Mouse (Mus musculus) heart, adult 2 months (tissue): ENCODE data around the gene Btbd6. TPM values are rescaled to one million over a fixed set of nuclear protein-coding genes. Genes with fewer than 3 reads are reported as not detected.

ENCODE experiments used
- DNase-seq, 2 experiments: peaks; one replicate each; pipeline ENCODE4 v3.0.0; 2021
- H3K27ac ChIP-seq: fragments of 200-600 bp; 2 replicates; pipeline ENCODE4 v1.8.1; 2022
- H3K27me3 ChIP-seq: fragments of 200-500 bp; 2 replicates; pipeline ENCODE4 v1.6.1; 2012; ENCODE audit warnings: mild to moderate bottlenecking, low read length, inconsistent platforms, mixed read lengths; ENCODE audit not compliant: control insufficient read depth, insufficient read depth
- H3K36me3 ChIP-seq: fragments of 200-500 bp; 2 replicates; pipeline ENCODE4 v1.6.1; 2012; ENCODE audit warnings: low read length, inconsistent platforms; ENCODE audit not compliant: control insufficient read depth, insufficient read depth
- H3K4me1 ChIP-seq: fragments of 200-500 bp; 2 replicates; pipeline ENCODE4 v1.6.1; 2011; ENCODE audit warnings: low read length; ENCODE audit not compliant: control insufficient read depth, insufficient read depth
- H3K4me3 ChIP-seq: fragments of 200-600 bp; 2 replicates; pipeline ENCODE4 v1.8.1; 2022
- H3K79me2 ChIP-seq: fragments of 200-500 bp; replicated peaks from 2 replicates; pipeline ENCODE4 v1.6.1; 2012; ENCODE audit warnings: mild to moderate bottlenecking, inconsistent platforms, low read length, moderate library complexity, mixed read lengths; ENCODE audit not compliant: control insufficient read depth, insufficient read depth
- H3K9ac ChIP-seq: fragments of 200-500 bp; 2 replicates; pipeline ENCODE4 v1.6.1; 2012; ENCODE audit warnings: low read depth, mild to moderate bottlenecking, control low read depth, inconsistent platforms, low read length, mixed read lengths
- CTCF ChIP-seq: fragments of 200-600 bp; IDR thresholded peaks from 2 replicates; pipeline ENCODE4 v1.8.1; 2022; ENCODE audit warnings: antibody characterized with exemption, mild to moderate bottlenecking, moderate library complexity
- EP300 ChIP-seq: fragments of 200-500 bp; IDR thresholded peaks from 2 replicates; pipeline ENCODE4 v1.6.1; 2011; ENCODE audit warnings: low read depth, low read length, control low read depth; ENCODE audit not compliant: insufficient read depth
- POLR2A ChIP-seq: fragments of 200-500 bp; IDR thresholded peaks from 2 replicates; pipeline ENCODE4 v1.6.1; 2011; ENCODE audit warnings: mild to moderate bottlenecking, low read depth, low read length, control low read depth; ENCODE audit not compliant: insufficient read depth
- WGBS: fragments of 180-500 bp; shearing (Covaris S2); methylation state at CpG from one replicate; pipeline ENCODE4 v1.1.7; 2018; 5-methylcytosine and 5-hydroxymethylcytosine counted together
- intact Hi-C: fragments of 180-260 bp; cut with DNase I; formaldehyde crosslinking; loops from one replicate; pipeline ENCODE4 v1.15.1; 2025
- polyA plus RNA-seq: library from polyadenylated mRNA; depleted of rRNA; stranded (reverse); fragments of >200 nt; gene quantifications from 2 replicates; pipeline ENCODE4 v1.2.3, GENCODE M21; 2012
- total RNA-seq, 2 experiments: library from RNA; stranded (reverse); gene quantifications; 2 replicates each; pipeline ENCODE4 v1.2.3; 2021

Gene Btbd6
- total and polyA plus RNA-seq, 3 experiments: 21.8 to 27.4 (median 24.3) TPM

GRCm38 (mm10) chr12:112977156-112977555 lies 874 bp downstream of the Btbd6 start:
- peak overlapping the region; percentile 96 for H3K27ac ChIP-seq
- H3K9ac ChIP-seq: peak overlapping the region; percentile 84
- H3K79me2 ChIP-seq: no peaks in the 10 kb centered on the region
- H3K4me1 ChIP-seq: peaks cover 5% of the 10 kb centered on the region
- TF ChIP-seq POLR2A (no peak), EP300 (no peak)
- DNase-seq: no peak
- peak overlapping the region; percentile 83 for H3K4me3 ChIP-seq
- H3K36me3 ChIP-seq: peaks cover 1% of the 10 kb centered on the region; the same call in 1 of the 2 replicates
- intact Hi-C loops: loop anchor here (2.0 kb wide), 1 partner anchor 24 kb away; the partner anchor contains the start of gene Brf1
- no peaks in the 10 kb centered on the region for H3K27me3 ChIP-seq
- WGBS: 50% methylated on average over 12 of the region's 12 CpGs

GRCm38 (mm10) chr12:112982031-112982430 lies 5.7 kb downstream of the Btbd6 start:
- Histone ChIP-seq H3K4me3 (no peak overlapping the region), H3K27ac (no peak overlapping the region), H3K9ac (no peak overlapping the region), H3K36me3 (peaks cover 5% of the 10 kb centered on the region; the same call in 1 of the 2 replicates), H3K27me3 (no peaks in the 10 kb centered on the region), H3K4me1 (peaks cover 5% of the 10 kb centered on the region), H3K79me2 (no peaks in the 10 kb centered on the region)
- intact Hi-C loops: no loop called here
- DNase-seq: no peak
- WGBS: 48% methylated on average over 2 of the region's 2 CpGs
- TF ChIP-seq POLR2A (no peak), EP300 (no peak), CTCF (no peak)

DNA sequence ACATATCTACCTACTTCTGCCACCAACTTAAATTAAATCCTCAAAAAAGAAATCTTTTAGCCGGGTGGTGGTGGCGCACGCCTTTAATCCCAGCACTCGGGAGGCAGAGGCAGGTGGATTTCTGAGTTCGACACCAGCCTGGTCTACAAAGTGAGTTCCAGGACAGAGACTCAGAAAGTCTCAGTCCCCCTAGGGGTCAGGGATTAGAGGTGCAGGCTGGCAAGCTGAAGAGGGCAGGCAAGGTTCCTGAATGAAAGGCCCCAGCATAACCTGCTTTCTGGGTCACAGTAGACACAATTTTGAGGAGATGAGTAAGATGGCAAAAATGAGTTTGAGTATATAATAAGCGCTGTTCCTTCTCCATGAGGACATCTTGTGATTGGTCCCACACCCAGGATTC lies 9.1 kb downstream of the Btbd6 start:
- Histone ChIP-seq H3K4me3 (no peak overlapping the region), H3K36me3 (peaks cover 5% of the 10 kb centered on the region; the same call in 1 of the 2 replicates), H3K27ac (no peak overlapping the region), H3K9ac (no peak overlapping the region), H3K4me1 (peaks cover 2% of the 10 kb centered on the region), H3K79me2 (peaks cover 3% of the 10 kb centered on the region; the same call in 1 of the 2 replicates), H3K27me3 (no peaks in the 10 kb centered on the region)
- peak; percentile 60 for TF ChIP-seq CTCF
- no peak for TF ChIP-seq EP300
- DNase-seq: no peak
- intact Hi-C loops: no loop called here
- 96% methylated on average over 6 of the region's 6 CpGs for WGBS

GRCm38 (mm10) chr12:112987877-112988276 lies 11.6 kb downstream of the Btbd6 start:
- Histone ChIP-seq H3K4me1 (no peaks in the 10 kb centered on the region), H3K36me3 (no peaks in the 10 kb centered on the region), H3K9ac (no peak overlapping the region), H3K79me2 (peaks cover 3% of the 10 kb centered on the region; the same call in 1 of the 2 replicates), H3K4me3 (no peak overlapping the region), H3K27me3 (no peaks in the 10 kb centered on the region), H3K27ac (no peak overlapping the region)
- intact Hi-C loops: no loop called here
- DNase-seq: peak; percentile 23 to 50
- 76% methylated on average over 6 of the region's 6 CpGs for WGBS
- TF ChIP-seq POLR2A (no peak), EP300 (0 out of 2 replicates have a peak, but pooled peaks have one; percentile 13), CTCF (peak; percentile 77)

DNA sequence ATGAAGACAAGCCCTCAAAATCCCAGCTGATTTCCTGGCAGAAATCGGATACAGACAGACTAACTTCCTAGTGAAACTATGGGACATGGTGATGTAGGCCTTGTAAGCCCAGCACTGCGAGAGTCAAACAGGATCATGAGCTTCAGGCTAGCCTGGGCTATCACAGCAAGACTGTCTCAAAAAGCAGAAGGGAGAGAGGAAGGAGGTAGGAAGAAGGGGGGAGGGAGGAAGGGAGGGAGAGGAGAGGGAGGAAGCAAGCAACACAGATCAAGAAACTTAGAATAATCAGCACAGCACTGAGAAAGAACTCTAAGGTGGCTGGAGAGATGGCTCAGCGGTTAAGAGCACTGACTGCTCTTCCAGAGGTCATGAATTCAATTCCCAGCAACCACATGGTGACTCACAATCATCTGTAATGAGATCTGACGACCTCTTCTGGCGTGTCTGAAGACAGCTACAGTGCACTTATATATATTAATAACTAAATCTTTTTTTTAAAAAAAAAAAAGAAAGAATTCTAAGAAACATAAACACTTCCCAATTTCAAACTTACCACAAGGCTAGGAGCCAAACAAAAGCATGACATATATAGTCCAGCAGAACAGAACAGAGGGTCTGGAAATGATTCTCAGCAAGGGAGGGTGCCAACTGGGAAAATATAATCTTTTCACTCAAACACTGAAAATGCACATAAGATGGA lies 14.6 kb downstream of the Btbd6 start:
- WGBS: 79% methylated on average over 5 of the region's 5 CpGs
- DNase-seq: no peak
- H3K79me2 ChIP-seq: peaks cover 8% of the 10 kb centered on the region
- no peak overlapping the region for H3K4me3 ChIP-seq
- intact Hi-C loops: no loop called here
- TF ChIP-seq CTCF (no peak), POLR2A (no peak), EP300 (no peak)
- no peaks in the 10 kb centered on the region for H3K36me3 ChIP-seq
- H3K27me3 ChIP-seq: no peaks in the 10 kb centered on the region
- H3K4me1 ChIP-seq: no peaks in the 10 kb centered on the region
- H3K27ac ChIP-seq: no peak overlapping the region
- H3K9ac ChIP-seq: no peak overlapping the region

- TF ChIP-seq EP300 (no peak), CTCF (no peak), POLR2A (no peak)
- H3K79me2 ChIP-seq: peaks cover 11% of the 10 kb centered on the region
- no peak overlapping the region for H3K27ac ChIP-seq
- no peak overlapping the region for H3K4me3 ChIP-seq
- DNase-seq: no peak
- 80% methylated on average over 2 of the region's 2 CpGs for WGBS
- no peak overlapping the region for H3K9ac ChIP-seq
- H3K4me1 ChIP-seq: no peaks in the 10 kb centered on the region
- intact Hi-C loops: no loop called here
- no peaks in the 10 kb centered on the region for H3K27me3 ChIP-seq
- H3K36me3 ChIP-seq: no peaks in the 10 kb centered on the region
Measured at GRCm38 (mm10) chr12:112991444-112991843, 15.2 kb downstream of the Btbd6 start.
